Mouse (Mus musculus) hematopoietic stem cell, adult 5-6 weeks (primary cell): ENCODE measurements around the gene Atad5. TPM values are rescaled to one million over a fixed set of nuclear protein-coding genes. Genes with fewer than 3 reads are reported as not detected.

ENCODE experiments used
- total RNA-seq: library from RNA; stranded (forward); fragments of 172-1452, 232-1000 nt; gene quantifications from 2 replicates; pipeline ENCODE4 v1.2.3, GENCODE M21; 2017

The Atad5 gene
- total RNA-seq, 1 experiment from 2014 or later, result 38.5 TPM

Other genes with a start within 250 kb of the Atad5 start
- 96.2 and 141 TPM in 2 replicates for gene Utp6, start 127.0 kb upstream of the Atad5 start, total RNA-seq
- gene Suz12, start 96.3 kb upstream of the Atad5 start, total RNA-seq, result 80.1 and 119 TPM in 2 replicates
- 111 and 192 TPM in 2 replicates for gene Crlf3, start 8.4 kb upstream of the Atad5 start, total RNA-seq
- gene Tefm, start 52.8 kb downstream of the Atad5 start, total RNA-seq, result 21.8 and 23.0 TPM in 2 replicates
- 0.50 TPM in 1 of 2 replicates, not detected in the other for gene Adap2, start 64.7 kb downstream of the Atad5 start, total RNA-seq
- 7.3 and 13.8 TPM in 2 replicates for gene Rnf135, start 94.5 kb downstream of the Atad5 start, total RNA-seq
- 75.5 and 81.1 TPM in 2 replicates for gene Rhot1, start 119.6 kb downstream of the Atad5 start, total RNA-seq
- gene Rhbdl3, start 211.5 kb downstream of the Atad5 start, total RNA-seq, result 1.1 and 4.3 TPM in 2 replicates